Mouse (Mus musculus): ENCODE data around the gene Apba2.

Gene Apba2

DNA sequence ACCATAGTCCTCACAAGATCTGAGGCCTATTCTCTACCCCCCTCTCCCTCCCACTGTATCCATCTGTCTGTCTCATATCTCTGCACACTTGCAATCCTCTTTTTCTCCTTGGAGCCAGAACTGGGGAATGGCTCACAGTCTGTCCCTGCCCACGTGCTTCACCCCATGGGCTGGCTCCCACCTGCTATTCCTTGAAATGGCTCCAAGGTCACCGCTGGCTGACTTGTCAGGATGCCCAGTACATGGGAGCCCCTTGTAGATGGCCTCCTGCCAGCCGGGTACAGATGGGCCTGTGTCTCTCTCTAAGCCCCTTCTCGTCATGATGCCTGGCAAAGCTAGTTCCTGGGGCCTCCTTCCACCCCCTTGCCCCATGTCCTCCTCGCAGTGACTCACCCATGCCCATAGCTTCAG, 226.7 kb downstream of the Apba2 start:
- DNase-seq (ENCODE audit: low spot score): no peak

DNA sequence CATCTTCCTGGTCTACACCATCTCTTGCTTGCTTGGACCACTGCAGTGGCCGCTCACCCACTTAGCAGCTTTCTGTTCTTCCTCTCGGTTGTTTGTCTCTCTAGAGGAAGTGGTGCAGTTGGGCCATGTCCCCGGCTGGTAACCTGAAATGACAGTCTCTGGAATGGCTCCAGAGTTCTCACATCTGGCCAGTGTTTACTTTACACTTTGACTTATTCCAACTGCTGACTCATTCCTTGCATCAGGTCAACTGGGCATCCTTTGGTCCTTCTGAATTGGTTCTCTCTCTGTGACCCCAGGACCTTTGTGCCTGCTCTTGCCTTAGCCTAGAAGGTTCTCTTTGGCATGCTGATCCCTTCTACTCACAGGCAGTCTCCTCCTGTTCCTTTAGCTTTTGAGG, 227.3 kb downstream of the Apba2 start:
- DNase-seq (ENCODE audit: low spot score): no peak

GRCm38 (mm10) chr7:64729785-64730184, 228.3 kb downstream of the Apba2 start:
- no peak for DNase-seq (ENCODE audit: low spot score)

DNA sequence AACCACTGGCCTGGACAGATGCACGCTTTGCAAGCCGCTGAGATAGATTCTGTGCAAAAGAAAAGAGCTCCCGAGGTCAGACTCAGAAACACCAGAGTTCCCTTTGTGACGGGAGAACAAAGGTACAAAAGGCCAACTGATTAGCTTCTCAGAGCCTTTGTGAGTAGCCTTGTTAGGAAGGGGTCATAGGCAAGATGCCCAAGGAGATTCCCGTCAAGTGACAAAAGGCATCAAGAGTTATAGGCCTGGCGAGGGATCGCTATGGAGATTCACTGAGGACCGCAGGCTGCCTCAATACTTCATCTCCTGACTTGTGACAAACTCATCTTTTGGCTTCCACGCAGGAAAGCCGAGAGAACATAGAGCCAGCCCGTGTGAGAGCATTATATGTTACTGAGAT, 237.6 kb downstream of the Apba2 start:
- DNase-seq (ENCODE audit: low spot score): no peak

- peak; percentile 58 for DNase-seq (ENCODE audit: low spot score)
Measured at GRCm38 (mm10) chr7:64741333-64742307, 240.1 kb downstream of the Apba2 start.

DNA sequence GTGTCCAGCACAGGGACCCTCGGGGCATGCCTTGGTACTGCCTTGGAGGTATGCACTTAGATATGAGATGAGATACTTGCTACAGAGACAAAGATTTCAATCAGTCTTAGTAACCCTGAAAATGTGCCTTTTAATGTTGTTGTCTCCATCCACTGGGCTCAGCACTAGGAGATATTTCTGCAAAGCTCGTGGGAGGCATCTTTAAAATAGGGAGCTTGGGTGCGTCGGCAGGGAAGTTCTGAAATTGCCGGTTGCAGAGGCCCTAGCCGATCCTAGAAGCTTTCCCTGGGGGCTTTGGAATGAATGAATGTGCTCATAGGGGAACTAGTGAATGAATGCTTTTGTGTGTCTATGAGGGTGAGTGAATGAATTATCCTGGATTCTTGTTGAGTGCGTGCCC, 242.1 kb downstream of the Apba2 start:
- no peak for DNase-seq (ENCODE audit: low spot score)

GRCm38 (mm10) chr7:64751465-64751864, 250.0 kb downstream of the Apba2 start:
- DNase-seq (ENCODE audit: low spot score): peak; percentile 31

- DNase-seq (ENCODE audit: low spot score): no peak
Measured at GRCm38 (mm10) chr7:64752133-64752532, 250.6 kb downstream of the Apba2 start.

- no peak for DNase-seq (ENCODE audit: low spot score)
Measured at GRCm38 (mm10) chr7:64753678-64754077, 252.2 kb downstream of the Apba2 start.

DNA sequence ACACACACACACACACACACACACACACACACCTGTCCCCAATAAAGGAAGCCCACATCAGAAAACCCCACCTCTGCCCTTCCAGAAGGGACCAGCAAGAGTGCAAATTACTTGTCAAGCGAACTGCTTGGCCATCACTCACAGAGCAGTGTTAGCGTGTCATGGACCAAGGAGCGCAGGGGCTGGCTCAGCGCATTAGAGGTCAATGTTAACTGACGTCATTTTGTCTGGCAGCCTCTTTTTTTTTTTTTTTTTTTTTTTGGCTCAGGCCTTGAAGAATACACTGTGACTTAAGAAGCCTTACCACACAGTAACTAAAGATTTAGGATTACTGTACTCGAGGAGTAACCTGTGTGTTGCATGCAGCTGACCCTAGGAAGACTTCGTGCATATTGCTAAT, 252.7 kb downstream of the Apba2 start:
- DNase-seq (ENCODE audit: low spot score): no peak

DNA sequence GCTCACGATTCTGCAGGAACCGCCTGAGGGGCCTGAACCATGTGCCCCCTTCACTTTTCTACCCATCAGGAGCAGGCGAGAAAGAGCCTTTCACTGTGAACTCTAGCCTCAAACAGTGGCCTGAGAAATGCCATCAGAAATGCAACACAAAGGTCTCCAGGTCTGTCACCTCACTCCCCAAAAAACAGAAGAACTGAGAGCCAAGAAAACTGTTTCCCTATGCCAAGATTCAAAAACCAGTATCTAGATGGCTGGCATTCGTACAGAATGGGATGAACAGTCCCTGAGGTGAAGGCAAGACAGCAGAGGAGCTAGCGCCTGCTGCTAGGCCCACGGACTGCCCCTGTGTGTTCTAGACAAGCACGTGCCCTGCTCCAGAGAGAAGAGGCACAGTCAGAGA, 253.6 kb downstream of the Apba2 start:
- no peak for DNase-seq (ENCODE audit: low spot score)

GRCm38 (mm10) chr7:64765595-64765994, 264.1 kb downstream of the Apba2 start:
- no peak for DNase-seq (ENCODE audit: low spot score)

- no peak for DNase-seq (ENCODE audit: low spot score)
Measured at GRCm38 (mm10) chr7:64769768-64770167, 268.3 kb downstream of the Apba2 start.

DNA sequence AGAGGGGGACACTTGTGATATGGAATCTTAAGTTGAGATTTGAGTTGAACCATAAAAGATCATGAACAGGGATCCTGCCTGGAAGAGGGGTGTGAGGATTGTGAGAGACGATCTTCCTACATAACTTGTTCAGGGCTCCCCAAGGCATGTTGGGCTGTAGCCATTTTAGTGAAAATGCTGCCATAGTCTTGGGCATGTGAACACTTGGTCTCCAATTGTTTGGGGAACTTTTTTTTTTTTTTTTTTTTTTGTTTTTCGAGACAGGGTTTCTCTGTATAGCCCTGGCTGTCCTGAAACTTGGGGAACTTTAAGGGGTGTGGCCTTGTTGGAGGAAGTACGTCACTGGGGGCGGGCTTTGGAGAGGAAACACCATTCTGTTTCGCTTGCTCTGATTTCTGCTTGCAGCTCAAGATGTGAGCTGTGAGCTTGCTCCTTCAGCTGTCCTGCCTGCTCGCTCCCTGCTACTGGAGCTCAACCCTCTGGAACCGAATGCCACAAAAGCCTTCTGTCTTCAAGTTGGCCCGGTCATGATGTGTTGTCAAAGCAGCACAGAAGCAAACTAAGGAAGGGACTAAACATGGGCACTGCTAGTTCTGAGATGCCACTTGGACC, 269.4 kb downstream of the Apba2 start:
- DNase-seq (ENCODE audit: low spot score): no peak

DNA sequence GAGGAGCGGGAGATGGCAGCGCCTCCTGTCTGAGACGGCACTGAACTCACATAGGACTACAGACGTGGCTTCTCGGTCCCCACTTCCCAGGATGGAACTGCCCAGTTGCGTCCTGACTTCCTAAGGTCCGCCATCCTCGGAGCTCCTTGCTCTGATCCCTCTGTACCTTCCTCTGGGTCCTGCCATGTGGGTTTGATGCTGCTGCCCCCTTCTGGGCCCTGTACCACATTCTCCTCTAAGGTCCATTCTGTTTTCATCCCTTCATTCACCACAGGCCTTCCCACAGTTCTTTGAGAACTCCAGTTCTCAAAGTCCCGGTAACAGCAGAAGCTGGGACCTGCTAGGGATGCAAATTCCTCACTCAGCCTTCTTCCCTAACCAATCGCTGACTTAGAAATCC, 272.0 kb downstream of the Apba2 start:
- no peak for DNase-seq (ENCODE audit: low spot score)

DNA sequence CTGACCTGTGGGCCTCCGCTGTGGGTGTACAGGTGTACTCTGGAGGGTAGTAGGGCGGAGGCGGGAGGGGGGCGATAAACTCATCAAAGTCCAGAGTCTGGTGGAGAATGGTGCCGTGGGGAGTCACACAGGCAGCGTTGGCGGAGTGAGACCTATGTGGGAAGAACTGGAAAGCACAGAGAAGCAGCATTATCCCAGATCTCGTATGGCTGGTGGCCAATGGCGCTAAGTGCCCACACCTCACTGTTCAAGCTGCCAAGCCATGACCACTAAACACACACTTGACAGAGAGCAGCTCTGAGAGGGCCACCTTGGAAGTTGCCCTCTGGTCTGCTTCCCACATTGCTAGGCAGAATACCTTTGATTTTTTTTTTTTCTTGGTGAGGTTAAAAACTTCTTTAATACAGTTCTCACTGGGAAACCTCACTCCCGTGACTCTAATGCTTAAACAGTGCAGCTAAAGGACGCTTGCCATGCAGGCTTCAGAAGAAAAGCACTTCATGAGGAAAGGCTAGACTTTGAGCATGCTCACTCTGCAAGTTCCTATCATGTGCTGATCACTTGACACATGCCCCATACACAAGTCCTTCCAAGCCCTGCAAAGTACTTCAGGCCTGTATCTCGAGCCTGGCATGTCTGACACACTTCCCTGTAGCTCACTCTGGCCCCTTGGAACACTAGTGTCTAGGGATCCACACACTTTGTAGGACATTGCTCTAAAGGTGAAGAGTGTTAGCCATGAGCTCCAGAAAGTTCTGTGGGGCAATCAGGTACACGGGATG, 275.4 kb downstream of the Apba2 start:
- DNase-seq (ENCODE audit: low spot score): no peak

GRCm38 (mm10) chr7:64779501-64779900, 278.0 kb downstream of the Apba2 start:
- DNase-seq (ENCODE audit: low spot score): no peak

GRCm38 (mm10) chr7:64785040-64785439, 283.5 kb downstream of the Apba2 start:
- DNase-seq (ENCODE audit: low spot score): no peak

GRCm38 (mm10) chr7:64791145-64791544, 289.6 kb downstream of the Apba2 start:
- no peak for DNase-seq (ENCODE audit: low spot score)

DNA sequence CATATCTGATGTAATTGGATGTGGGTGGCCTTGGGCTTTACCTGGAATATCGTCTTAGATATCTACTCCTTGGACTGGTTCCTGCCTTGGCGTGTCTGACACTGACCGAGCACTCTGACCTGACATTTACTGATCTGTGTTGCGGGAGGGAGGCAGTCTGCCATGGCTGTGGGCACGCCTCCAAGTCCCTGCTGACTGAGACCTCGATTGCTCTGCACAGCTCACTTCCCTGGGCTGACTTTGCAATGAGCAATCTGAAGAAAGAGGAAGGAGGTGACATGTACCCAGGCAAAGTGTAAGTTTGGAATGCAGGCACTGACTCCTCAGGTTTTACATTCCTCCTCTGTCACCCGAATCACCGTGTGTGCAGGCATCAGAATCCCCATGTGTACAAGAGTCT, 290.5 kb downstream of the Apba2 start:
- no peak for DNase-seq (ENCODE audit: low spot score)

DNA sequence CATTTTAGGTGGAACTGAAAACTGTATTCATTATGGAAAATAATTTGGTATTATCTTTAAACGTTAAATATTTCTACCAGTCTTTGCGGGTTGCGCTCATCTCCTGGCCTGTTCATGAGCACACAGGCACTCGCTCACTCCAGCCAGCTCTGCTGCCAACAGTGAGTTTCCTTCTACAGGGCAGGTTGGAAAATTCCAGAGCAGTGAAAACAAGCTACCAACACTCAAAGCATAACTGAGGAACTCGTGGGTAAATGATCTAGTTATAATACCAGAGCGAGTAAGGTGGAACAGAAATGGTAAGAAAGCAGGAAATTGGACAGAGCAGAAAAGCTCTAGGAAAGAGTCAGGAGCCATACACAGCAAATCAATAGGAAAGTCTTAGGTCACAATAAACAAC, 294.0 kb downstream of the Apba2 start:
- no peak for DNase-seq (ENCODE audit: low spot score)

Data from yolk sac, embryonic 10.5 days (tissue).